Mouse (Mus musculus) spleen, postnatal 36 days (tissue): ENCODE measurements around the gene Mprip.
"Not testable (repeated sequence)": the region's sequence is repeated elsewhere in the genome, so short reads cannot be mapped to it uniquely, and the experiment has no call there.

ENCODE experiments used
- DNase-seq, 2 experiments: peaks; one replicate each; pipeline ENCODE4 v3.0.0; 2022; ENCODE audit warnings: low spot score in 2 of 2, mixed read lengths in 1 of 2

The Mprip gene

GRCm38 (mm10) chr11:59653547-59653946 lies 7.6 kb upstream of the Mprip start:
- no peak for DNase-seq

- DNase-seq, result no peak
Observed at GRCm38 (mm10) chr11:59655337-59655736, 5.8 kb upstream of the Mprip start.

- DNase-seq, result no peak
Observed at GRCm38 (mm10) chr11:59656016-59656415, 5.1 kb upstream of the Mprip start.

GRCm38 (mm10) chr11:59661601-59662248 lies 620 bp downstream of the Mprip start:
- no peak for DNase-seq

- peak; percentile 89 to 91 for DNase-seq
Observed at GRCm38 (mm10) chr11:59662249-59662788, 1.2 kb downstream of the Mprip start.

GRCm38 (mm10) chr11:59662877-59663775 lies 2.0 kb downstream of the Mprip start:
- DNase-seq, result peak; percentile 7 to 8

- DNase-seq, result no peak
Observed at GRCm38 (mm10) chr11:59663776-59664320, 2.7 kb downstream of the Mprip start.

- DNase-seq, result peak in 1 of 2 experiments; percentile 6
Observed at GRCm38 (mm10) chr11:59664818-59665217, 3.7 kb downstream of the Mprip start.

- no peak for DNase-seq
Observed at GRCm38 (mm10) chr11:59671049-59671693, 10.1 kb downstream of the Mprip start.

GRCm38 (mm10) chr11:59674013-59674412 lies 12.9 kb downstream of the Mprip start:
- DNase-seq, result no peak

GRCm38 (mm10) chr11:59674746-59675145 lies 13.6 kb downstream of the Mprip start:
- not testable (repeated sequence) for DNase-seq

- DNase-seq, result no peak
Observed at GRCm38 (mm10) chr11:59677767-59678166, 16.7 kb downstream of the Mprip start.

- DNase-seq, result no peak
Observed at GRCm38 (mm10) chr11:59678693-59679092, 17.6 kb downstream of the Mprip start.

- no peak for DNase-seq
Observed at GRCm38 (mm10) chr11:59680111-59680510, 19.0 kb downstream of the Mprip start.

- DNase-seq, result no peak
Observed at GRCm38 (mm10) chr11:59684956-59685355, 23.9 kb downstream of the Mprip start.

GRCm38 (mm10) chr11:59694533-59694932 lies 33.4 kb downstream of the Mprip start:
- no peak for DNase-seq

- DNase-seq, result no peak
Observed at GRCm38 (mm10) chr11:59695550-59695949, 34.4 kb downstream of the Mprip start.

GRCm38 (mm10) chr11:59697572-59697971 lies 36.5 kb downstream of the Mprip start:
- no peak for DNase-seq

GRCm38 (mm10) chr11:59700787-59701186 lies 39.7 kb downstream of the Mprip start:
- no peak for DNase-seq

- DNase-seq, result no peak
Observed at GRCm38 (mm10) chr11:59705113-59705512, 44.0 kb downstream of the Mprip start.

GRCm38 (mm10) chr11:59707481-59707880 lies 46.4 kb downstream of the Mprip start:
- no peak for DNase-seq
